Mouse (Mus musculus) urinary bladder, postnatal 4 days (tissue): ENCODE measurements at regions not wholly inside any gene's neighbourhood (a gene's known extent, or its start where the extent isn't known, plus 50 kb on each side); places are given as distances from the start of the nearest gene placed in this dataset.

Experiments used
- DNase-seq, 2 experiments: peaks; one replicate each; pipeline ENCODE4 v3.0.0; 2021 to 2022; ENCODE audit warnings: low spot score in 2 of 2

DNA sequence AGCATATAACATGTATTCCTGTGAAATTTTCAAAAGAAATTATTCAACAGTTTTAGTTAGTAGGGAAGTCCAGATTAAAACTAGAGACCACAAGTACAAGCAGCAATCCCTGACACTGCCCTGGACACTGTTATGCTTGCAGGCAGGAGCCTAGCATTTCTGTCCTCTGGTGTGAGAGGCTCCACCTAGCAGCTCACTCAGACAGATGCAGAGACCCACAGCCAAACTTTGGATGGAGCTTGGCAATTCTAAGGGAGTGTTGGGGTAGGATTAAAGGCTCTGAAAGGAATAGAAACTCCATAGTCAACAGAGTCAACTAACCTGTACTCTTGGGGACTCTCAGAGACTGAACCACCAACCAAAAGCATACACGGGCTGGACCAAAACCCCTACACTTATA is 509.8 kb downstream of the Flrt2 start:
- no peak for DNase-seq

DNA sequence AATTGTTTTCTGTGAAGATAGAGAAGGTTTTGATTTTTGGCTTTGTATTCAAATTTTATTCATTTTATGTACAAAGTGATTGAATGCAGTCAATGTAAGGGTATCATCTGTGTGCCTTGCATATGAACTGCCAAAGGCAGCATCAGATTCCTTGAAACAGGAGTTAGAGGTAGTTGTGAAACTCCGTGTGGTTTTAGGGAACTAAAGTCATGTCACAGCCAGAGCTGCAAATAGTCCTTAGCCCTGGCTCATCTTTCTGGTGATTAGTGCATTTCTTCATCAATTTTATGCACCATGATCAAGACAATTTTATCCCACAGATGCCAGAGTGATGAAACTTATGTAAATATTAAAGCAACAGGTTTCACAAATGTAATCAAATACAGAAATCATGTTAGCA is 534.4 kb downstream of the Flrt2 start:
- no peak for DNase-seq

GRCm38 (mm10) chr12:96228714-96229113 is 536.7 kb downstream of the Flrt2 start:
- DNase-seq = no peak

DNA sequence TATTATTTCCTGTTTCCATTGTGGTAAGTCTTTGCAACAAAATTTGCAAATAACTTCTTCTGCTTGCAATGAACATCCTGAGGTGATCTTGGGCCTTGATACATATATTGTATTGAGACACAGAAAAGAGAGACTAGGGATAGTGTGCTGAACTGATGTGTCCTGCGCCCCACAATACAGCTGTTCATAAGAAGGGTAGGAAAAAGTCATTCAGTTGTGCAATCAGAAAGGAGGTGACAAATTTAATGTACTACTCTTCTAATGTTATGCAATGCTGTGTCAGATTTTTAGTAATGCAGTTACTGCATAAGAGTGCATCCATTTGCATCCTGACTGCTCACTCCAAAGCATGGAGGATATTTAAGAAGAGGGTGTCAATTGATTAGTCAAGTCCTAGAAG is 543.5 kb downstream of the Flrt2 start:
- DNase-seq = no peak

- DNase-seq = no peak
Observed at GRCm38 (mm10) chr12:96235996-96236525, 544.0 kb downstream of the Flrt2 start.

GRCm38 (mm10) chr12:96239642-96240041 is 547.6 kb downstream of the Flrt2 start:
- no peak for DNase-seq

DNA sequence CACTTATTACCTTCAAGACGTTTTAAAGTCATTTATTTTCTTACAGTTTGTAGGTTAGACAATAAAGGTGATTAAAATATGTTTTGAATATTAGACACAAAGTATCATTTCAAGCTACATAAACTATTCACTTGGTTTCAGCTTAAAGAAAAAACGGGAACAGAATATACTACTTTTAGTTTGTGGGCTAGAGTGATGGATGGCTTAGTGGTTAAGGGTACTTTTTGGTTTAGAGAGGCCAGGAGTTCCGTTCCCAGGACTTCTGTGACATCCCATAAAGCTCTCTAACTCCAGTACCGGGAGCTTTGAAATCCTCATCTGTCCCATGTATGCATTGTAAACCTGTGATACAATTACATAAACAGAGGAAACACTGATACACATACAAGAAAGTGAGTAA is 570.0 kb downstream of the Flrt2 start:
- DNase-seq = no peak

GRCm38 (mm10) chr12:96275894-96276293 is 583.9 kb downstream of the Flrt2 start:
- no peak for DNase-seq

- peak in 1 of 2 experiments; percentile 63 for DNase-seq
Observed at GRCm38 (mm10) chr12:96311137-96311536, 619.1 kb downstream of the Flrt2 start.

DNA sequence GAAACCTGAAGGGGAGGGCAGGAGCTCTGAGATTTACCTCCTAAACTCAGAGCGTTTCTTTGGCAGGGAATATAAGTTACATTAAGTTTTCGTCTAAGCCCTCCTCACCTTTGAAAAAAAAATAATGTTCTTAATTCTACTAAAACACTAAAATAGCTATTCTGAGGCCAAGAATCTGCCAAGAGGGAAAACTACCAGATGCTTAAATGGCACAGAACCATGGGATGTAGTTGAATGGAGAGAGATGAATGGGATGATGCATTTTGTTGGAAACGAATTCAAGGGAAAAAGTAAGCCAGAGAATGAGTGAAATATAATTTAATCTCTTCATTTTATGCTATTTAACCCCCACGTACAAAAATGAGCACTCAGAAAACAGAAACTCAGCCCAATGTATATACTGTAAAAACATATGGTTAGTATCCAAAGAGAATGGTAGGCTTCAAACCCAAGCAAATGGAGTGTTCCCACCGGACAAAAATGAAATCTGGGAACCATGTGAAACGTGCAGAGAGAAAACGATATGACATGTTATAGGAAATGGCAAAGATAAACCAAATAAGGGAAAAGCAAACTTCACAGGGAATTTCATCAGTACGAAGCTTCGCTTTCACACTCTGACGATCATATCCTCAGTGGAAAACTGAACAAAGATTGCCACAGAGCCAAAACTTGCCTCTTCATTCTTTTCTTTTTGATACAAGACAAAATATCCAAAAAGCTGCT is 631.2 kb downstream of the Flrt2 start:
- no peak for DNase-seq

DNA sequence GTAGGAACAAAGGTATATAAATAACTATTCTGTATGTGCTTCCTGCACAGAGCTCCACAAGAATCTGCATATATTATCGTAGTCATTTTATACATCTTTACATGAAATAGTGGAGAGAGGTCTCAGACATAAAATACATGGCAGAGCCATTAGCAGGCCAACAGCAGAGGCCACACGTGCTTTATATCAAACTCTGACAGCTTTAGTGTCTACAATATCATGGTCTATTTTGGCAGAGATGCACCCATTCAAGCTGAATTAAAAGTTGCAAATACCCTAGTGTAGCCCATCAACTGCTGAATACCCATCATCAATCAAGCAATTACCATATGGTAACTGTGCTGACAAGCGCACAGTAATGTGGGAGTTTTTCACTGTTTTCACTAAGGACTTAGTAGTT is 659.1 kb downstream of the Flrt2 start:
- no peak for DNase-seq

- no peak for DNase-seq
Observed at GRCm38 (mm10) chr12:96378924-96379323, 686.9 kb downstream of the Flrt2 start.

GRCm38 (mm10) chr12:96419104-96419503 is 727.1 kb downstream of the Flrt2 start:
- DNase-seq = no peak

DNA sequence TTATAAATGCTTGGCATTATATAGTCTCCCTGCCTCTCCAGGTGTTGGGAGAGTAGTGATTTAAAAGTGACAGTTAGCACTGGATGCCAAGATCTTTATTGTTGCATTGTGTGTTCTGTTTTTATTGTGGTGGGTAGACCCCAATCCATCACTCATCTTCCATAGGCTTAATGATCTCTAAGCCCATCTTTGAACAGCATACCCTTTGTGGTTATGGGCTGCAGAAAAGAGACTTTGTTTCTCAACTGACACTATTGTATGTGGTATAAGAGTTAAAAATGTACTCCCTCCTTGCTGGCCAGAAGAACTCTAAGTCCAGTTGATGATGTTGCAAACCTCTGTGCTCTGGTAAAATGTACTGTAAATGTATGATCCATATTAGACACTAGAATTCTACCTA is 727.5 kb downstream of the Flrt2 start:
- DNase-seq = no peak

GRCm38 (mm10) chr12:96427589-96427988 is 735.6 kb downstream of the Flrt2 start:
- no peak for DNase-seq

- peak; percentile 24 to 62 for DNase-seq
Observed at GRCm38 (mm10) chr12:96442546-96442945, 750.5 kb downstream of the Flrt2 start.

DNA sequence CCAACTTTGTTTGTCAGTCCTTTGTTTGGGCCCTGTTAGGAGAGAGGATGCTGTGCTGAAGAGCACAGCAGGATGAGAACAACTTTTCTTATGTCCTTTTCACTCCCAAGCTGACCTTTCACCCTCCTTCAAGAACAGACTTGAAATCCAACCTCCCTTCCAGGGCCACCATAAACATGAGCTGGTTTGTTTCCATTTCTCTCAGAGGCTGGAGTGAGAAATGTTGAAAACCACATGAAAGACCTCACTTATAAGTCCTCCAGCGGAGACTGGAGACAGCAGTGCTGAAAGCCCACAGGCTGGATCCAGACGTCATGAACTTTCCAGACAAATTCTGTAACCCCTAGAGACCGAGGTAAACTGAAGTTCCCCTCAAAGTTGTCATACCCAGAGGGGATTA is 761.3 kb downstream of the Flrt2 start:
- no peak for DNase-seq

- no peak for DNase-seq
Observed at GRCm38 (mm10) chr12:96476344-96476743, 784.3 kb downstream of the Flrt2 start.

GRCm38 (mm10) chr12:96488448-96488960 is 796.5 kb downstream of the Flrt2 start:
- DNase-seq = no peak

DNA sequence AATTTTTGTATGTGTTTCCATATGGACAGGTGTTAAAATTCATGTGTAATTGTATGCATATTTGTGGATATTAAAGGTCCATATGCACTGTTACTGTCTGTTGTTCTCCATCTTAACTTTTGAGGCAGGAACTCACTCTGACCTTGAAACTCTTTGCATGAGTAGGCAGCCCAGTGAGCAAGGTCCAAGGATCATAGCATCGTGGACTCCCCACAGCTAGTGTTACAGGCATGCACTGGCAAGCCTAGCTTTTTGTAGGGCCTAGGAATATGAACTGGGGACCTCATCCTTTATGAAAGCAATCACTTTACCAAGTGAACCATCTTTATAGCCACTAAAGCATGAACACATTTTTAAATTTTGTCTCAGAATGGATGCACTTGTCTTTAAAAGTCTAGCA is 817.6 kb downstream of the Flrt2 start:
- DNase-seq = no peak

- no peak for DNase-seq
Observed at GRCm38 (mm10) chr12:96558824-96559223, 866.8 kb downstream of the Flrt2 start.

- no peak for DNase-seq
Observed at GRCm38 (mm10) chr12:96594845-96595244, 902.8 kb downstream of the Flrt2 start.

GRCm38 (mm10) chr12:96615134-96615533 is 923.1 kb downstream of the Flrt2 start:
- no peak for DNase-seq

- no peak for DNase-seq
Observed at GRCm38 (mm10) chr12:96615850-96616249, 923.8 kb downstream of the Flrt2 start.
